Mouse (Mus musculus): ENCODE measurements around the gene Satl1. TPM values are rescaled to one million over a fixed set of nuclear protein-coding genes. Genes with fewer than 3 reads are reported as not detected.

The Satl1 gene
- polyA plus RNA-seq, 2 experiments, result not detected

DNA sequence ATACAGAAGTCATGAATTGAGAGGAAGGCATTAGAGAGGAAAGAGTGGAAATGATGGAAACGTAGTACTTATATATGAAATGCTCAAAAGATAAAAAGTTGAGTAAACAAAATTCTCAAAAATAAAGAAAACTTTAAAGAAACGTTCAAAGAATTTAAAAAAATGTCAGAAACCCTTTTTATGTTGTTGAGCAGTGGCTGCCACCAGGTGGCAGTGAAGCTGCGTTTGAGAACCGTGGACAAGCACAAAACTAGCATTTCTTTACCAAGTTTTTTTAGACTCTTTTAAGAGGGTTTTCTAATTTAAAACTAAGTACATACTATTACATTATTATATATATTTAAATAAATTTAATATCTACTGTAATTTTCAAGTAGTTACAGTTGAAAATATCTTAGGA is 38.2 kb downstream of the Satl1 start:
- Histone ChIP-seq H3K27me3 (ENCODE audit: control insufficient read depth, insufficient read depth, low read length) (no peaks in the 10 kb centered on the region), H3K9ac (ENCODE audit: low read depth, low read length, severe bottlenecking) (no peak overlapping the region), H3K9me3 (ENCODE audit: control insufficient read depth, low read length) (peaks cover 5% of the 10 kb centered on the region), H3K27ac (replicated peaks; ENCODE audit: low read depth, low read length) (no peak overlapping the region), H3K4me1 (ENCODE audit: control insufficient read depth, insufficient read depth, low read length) (no peaks in the 10 kb centered on the region), H3K4me3 (replicated peaks; ENCODE audit: low read length) (no peak overlapping the region), H3K4me2 (replicated peaks; ENCODE audit: low read depth, low read length, severe bottlenecking) (no peak overlapping the region), H3K36me3 (ENCODE audit: control insufficient read depth, insufficient read depth, low read length) (peaks cover 4% of the 10 kb centered on the region; the same call in 1 of the 2 replicates)
- no peak for DNase-seq (ENCODE audit: low spot score)
- ATAC-seq (ENCODE audit: low FRiP score, low read depth), result no peak
- TF ChIP-seq POLR2A (IDR thresholded peaks at IDR 0.05; ENCODE audit: borderline replicate concordance, extremely low read depth, insufficient read depth, insufficient read length), result no peak
- 45% methylated on average over 4 of the region's 4 CpGs for WGBS

DNA sequence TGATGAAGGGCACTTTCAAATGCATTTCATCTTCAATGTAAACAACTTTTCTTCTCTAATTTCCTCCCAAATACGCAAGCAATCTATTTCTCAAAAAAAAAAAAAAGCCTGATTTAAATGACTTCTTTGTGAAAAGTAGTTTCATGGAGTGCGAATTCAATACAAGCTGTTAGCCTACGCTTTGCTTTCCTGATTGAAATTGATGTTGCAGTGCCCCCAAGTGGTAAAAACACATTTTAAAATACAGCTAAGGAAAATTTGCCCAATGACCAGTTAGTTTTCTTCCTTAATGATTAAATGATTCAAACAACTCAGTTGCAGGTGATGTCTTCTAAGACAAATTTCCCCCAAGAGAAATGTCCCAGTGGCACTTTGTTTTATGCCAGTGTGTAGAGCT is 58.2 kb downstream of the Satl1 start:
- no peak for TF ChIP-seq POLR2A (IDR thresholded peaks at IDR 0.05; ENCODE audit: borderline replicate concordance, extremely low read depth, insufficient read depth, insufficient read length)
- no peaks in the 10 kb centered on the region for H3K9me3 ChIP-seq (ENCODE audit: control insufficient read depth, low read length)
- no peak overlapping the region for H3K27ac ChIP-seq (replicated peaks; ENCODE audit: low read depth, low read length)
- H3K4me3 ChIP-seq (replicated peaks; ENCODE audit: low read length), result no peak overlapping the region
- DNase-seq (ENCODE audit: low spot score) (peak; percentile 18), ATAC-seq (ENCODE audit: low FRiP score, low read depth) (no peak)
- H3K4me1 ChIP-seq (ENCODE audit: control insufficient read depth, insufficient read depth, low read length), result no peaks in the 10 kb centered on the region
- no peak overlapping the region for H3K9ac ChIP-seq (ENCODE audit: low read depth, low read length, severe bottlenecking)
- no peaks in the 10 kb centered on the region for H3K36me3 ChIP-seq (ENCODE audit: control insufficient read depth, insufficient read depth, low read length)
- H3K4me2 ChIP-seq (replicated peaks; ENCODE audit: low read depth, low read length, severe bottlenecking), result no peak overlapping the region
- no peaks in the 10 kb centered on the region for H3K27me3 ChIP-seq (ENCODE audit: control insufficient read depth, insufficient read depth, low read length)
- WGBS, result 49% methylated on average over 3 of the region's 3 CpGs

GRCm38 (mm10) chrX:112347467-112348394 is 58.8 kb downstream of the Satl1 start:
- H3K27me3 ChIP-seq (ENCODE audit: control insufficient read depth, insufficient read depth, low read length), result no peaks in the 10 kb centered on the region
- no peaks in the 10 kb centered on the region for H3K9me3 ChIP-seq (ENCODE audit: control insufficient read depth, low read length)
- ATAC-seq (ENCODE audit: low FRiP score, low read depth) (no peak), DNase-seq (ENCODE audit: low spot score) (no peak)
- no peak overlapping the region for H3K4me3 ChIP-seq (replicated peaks; ENCODE audit: low read length)
- H3K4me1 ChIP-seq (ENCODE audit: control insufficient read depth, insufficient read depth, low read length), result no peaks in the 10 kb centered on the region
- WGBS, result 70% methylated on average over 4 of the region's 4 CpGs
- H3K9ac ChIP-seq (ENCODE audit: low read depth, low read length, severe bottlenecking), result no peak overlapping the region
- no peak overlapping the region for H3K4me2 ChIP-seq (replicated peaks; ENCODE audit: low read depth, low read length, severe bottlenecking)
- H3K27ac ChIP-seq (replicated peaks; ENCODE audit: low read depth, low read length), result no peak overlapping the region
- no peaks in the 10 kb centered on the region for H3K36me3 ChIP-seq (ENCODE audit: control insufficient read depth, insufficient read depth, low read length)
- no peak for TF ChIP-seq POLR2A (IDR thresholded peaks at IDR 0.05; ENCODE audit: borderline replicate concordance, extremely low read depth, insufficient read depth, insufficient read length)

DNA sequence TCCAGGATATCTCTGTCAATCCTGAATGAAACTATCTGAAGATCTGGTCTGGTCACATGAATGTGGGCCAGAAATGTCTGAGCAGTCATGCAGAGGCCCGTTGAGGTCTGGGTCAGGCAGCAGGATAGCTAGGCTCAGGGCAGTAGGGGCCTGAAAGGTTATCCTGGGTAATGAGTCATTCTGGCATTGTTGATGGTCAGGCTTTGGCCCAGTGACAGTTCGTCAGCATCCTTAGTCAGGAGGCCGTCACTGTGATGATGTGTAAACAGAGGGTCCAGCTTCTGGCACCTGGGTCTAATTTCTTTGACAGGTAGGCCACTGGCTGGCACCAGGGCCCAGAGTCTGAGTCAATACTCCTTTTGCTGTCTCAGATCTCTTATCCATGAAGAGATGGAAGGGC is 67.1 kb downstream of the Satl1 start:
- no peaks in the 10 kb centered on the region for H3K27me3 ChIP-seq (ENCODE audit: control insufficient read depth, insufficient read depth, low read length)
- TF ChIP-seq POLR2A (IDR thresholded peaks at IDR 0.05; ENCODE audit: borderline replicate concordance, extremely low read depth, insufficient read depth, insufficient read length), result no peak
- H3K4me2 ChIP-seq (replicated peaks; ENCODE audit: low read depth, low read length, severe bottlenecking), result no peak overlapping the region
- ATAC-seq (ENCODE audit: low FRiP score, low read depth) (no peak), DNase-seq (ENCODE audit: low spot score) (no peak)
- WGBS, result 86% methylated on average over 3 of the region's 3 CpGs
- no peaks in the 10 kb centered on the region for H3K9me3 ChIP-seq (ENCODE audit: control insufficient read depth, low read length)
- H3K36me3 ChIP-seq (ENCODE audit: control insufficient read depth, insufficient read depth, low read length), result peaks cover 3% of the 10 kb centered on the region; the same call in 1 of the 2 replicates
- no peak overlapping the region for H3K27ac ChIP-seq (replicated peaks; ENCODE audit: low read depth, low read length)
- no peak overlapping the region for H3K4me3 ChIP-seq (replicated peaks; ENCODE audit: low read length)
- no peak overlapping the region for H3K9ac ChIP-seq (ENCODE audit: low read depth, low read length, severe bottlenecking)
- no peaks in the 10 kb centered on the region for H3K4me1 ChIP-seq (ENCODE audit: control insufficient read depth, insufficient read depth, low read length)

Other genes with a start within 250 kb of the Satl1 start
- gene 4933403O08Rik, start 167.7 kb downstream of the Satl1 start, polyA plus RNA-seq (2012; rRNA removed), result 0.38 and 0.45 TPM in 2 replicates
- gene 4933403O08Rik, start 167.7 kb downstream of the Satl1 start, polyA plus RNA-seq (2014; fragmentation: Nextera tagmentation; extraction: Ambion mirVana), result 0.50 TPM in 1 of 2 replicates, not detected in the other
- 14.0 and 24.2 TPM in 2 replicates for gene Apool, start 95.4 kb downstream of the Satl1 start, polyA plus RNA-seq (2012; rRNA removed)
- gene Apool, start 95.4 kb downstream of the Satl1 start, polyA plus RNA-seq (2014; fragmentation: Nextera tagmentation; extraction: Ambion mirVana), result 55.7 and 58.0 TPM in 2 replicates
- gene 2010106E10Rik, start 88.5 kb upstream of the Satl1 start, polyA plus RNA-seq (2012; rRNA removed), result not detected in 2 replicates
- not detected in 2 replicates for gene 2010106E10Rik, start 88.5 kb upstream of the Satl1 start, polyA plus RNA-seq (2014; fragmentation: Nextera tagmentation; extraction: Ambion mirVana)
- gene Zfp711, start 193.7 kb upstream of the Satl1 start, polyA plus RNA-seq (2012; rRNA removed), result 10.3 and 12.1 TPM in 2 replicates
- gene Zfp711, start 193.7 kb upstream of the Satl1 start, polyA plus RNA-seq (2014; fragmentation: Nextera tagmentation; extraction: Ambion mirVana), result 13.7 and 14.7 TPM in 2 replicates

Measured in limb, embryonic 14.5 days (tissue).